Mouse (Mus musculus) right cerebral cortex, postnatal 10 days (tissue): Measurements from ENCODE around the gene Tmod4.
"Not testable (repeated sequence)": the region's sequence is repeated elsewhere in the genome, so short reads cannot be mapped to it uniquely, and the experiment has no call there.

ENCODE experiments used
- DNase-seq, 2 experiments: peaks; one replicate each; pipeline ENCODE4 v3.0.0; 2021; ENCODE audit warnings: low spot score in 2 of 2

Tmod4 gene

GRCm38 (mm10) chr3:95124246-95124645 lies at the start of gene Tmod4:
Gene Tmod4, plus strand, starts transcription at chr3:95124476.
- no peak for DNase-seq

GRCm38 (mm10) chr3:95088071-95088470 lies 36.2 kb upstream of the Tmod4 start:
- DNase-seq: no peak

- DNase-seq: no peak
These were observed 23.4 kb upstream of the Tmod4 start for GRCm38 (mm10) chr3:95100854-95101253.

GRCm38 (mm10) chr3:95105121-95105520 lies 19.2 kb upstream of the Tmod4 start:
- DNase-seq: no peak

GRCm38 (mm10) chr3:95105586-95106337 lies 18.5 kb upstream of the Tmod4 start:
- DNase-seq: no peak

GRCm38 (mm10) chr3:95106338-95107117 lies 17.7 kb upstream of the Tmod4 start, which contains the start of gene Pip5k1a:
Gene Pip5k1a, minus strand, starts transcription at chr3:95106930.
- DNase-seq: peak; percentile 99

GRCm38 (mm10) chr3:95107308-95107707 lies 17.0 kb upstream of the Tmod4 start:
- DNase-seq: not testable (repeated sequence)

GRCm38 (mm10) chr3:95107898-95108297 lies 16.4 kb upstream of the Tmod4 start:
- DNase-seq: no peak

- DNase-seq: peak; percentile 94
These were observed 13.2 kb upstream of the Tmod4 start, which contains the start of gene Vps72 for GRCm38 (mm10) chr3:95110911-95111726. Gene Vps72, plus strand, starts transcription at chr3:95111022.

GRCm38 (mm10) chr3:95112760-95113159 lies 11.5 kb upstream of the Tmod4 start:
- DNase-seq: no peak

GRCm38 (mm10) chr3:95117751-95118150 lies 6.5 kb upstream of the Tmod4 start:
- no peak for DNase-seq

GRCm38 (mm10) chr3:95121580-95121979 lies 2.7 kb upstream of the Tmod4 start:
- DNase-seq: no peak

- peak; percentile 75 to 77 for DNase-seq
These were observed 696 bp downstream of the Tmod4 start for GRCm38 (mm10) chr3:95124972-95125371.

GRCm38 (mm10) chr3:95129226-95129651 lies 5.0 kb downstream of the Tmod4 start:
- DNase-seq: no peak

- DNase-seq: no peak
These were observed 5.8 kb downstream of the Tmod4 start for GRCm38 (mm10) chr3:95130081-95130480.

GRCm38 (mm10) chr3:95132389-95132788 lies 8.1 kb downstream of the Tmod4 start:
- DNase-seq: not testable (repeated sequence)

- DNase-seq: no peak
These were observed 8.9 kb downstream of the Tmod4 start for GRCm38 (mm10) chr3:95133176-95133575.

GRCm38 (mm10) chr3:95133680-95134101 lies 9.4 kb downstream of the Tmod4 start, which contains the start of the genes Scnm1 and Lysmd1:
Gene Scnm1, minus strand, starts transcription at chr3:95134011.
Gene Lysmd1, plus strand, starts transcription at chr3:95134088.
- peak; percentile 94 to 96 for DNase-seq

- DNase-seq: not testable (repeated sequence)
These were observed 9.9 kb downstream of the Tmod4 start for GRCm38 (mm10) chr3:95134133-95134532.

GRCm38 (mm10) chr3:95135023-95135422 lies 10.7 kb downstream of the Tmod4 start:
- peak; percentile 68 to 69 for DNase-seq

GRCm38 (mm10) chr3:95135433-95136052 lies 11.3 kb downstream of the Tmod4 start:
- no peak for DNase-seq
